Mouse (Mus musculus): Measurements from ENCODE around the gene Olfr273.

- no peak for TF ChIP-seq CTCF (IDR thresholded peaks at IDR 0.05; ENCODE audit: low read depth)
- TF ChIP-seq EP300 (IDR thresholded peaks at IDR 0.05; ENCODE audit: low read depth) = no peak
Observed at GRCm38 (mm10) chr4:52859136-52859535, at the start of gene Olfr273.

All from liver, postnatal 0 days (tissue).